Mouse (Mus musculus): Measurements from ENCODE around the gene BC025446.
"Not testable (repeated sequence)": the region's sequence is repeated elsewhere in the genome, so short reads cannot be mapped to it uniquely, and the experiment has no call there.

Gene BC025446

DNA sequence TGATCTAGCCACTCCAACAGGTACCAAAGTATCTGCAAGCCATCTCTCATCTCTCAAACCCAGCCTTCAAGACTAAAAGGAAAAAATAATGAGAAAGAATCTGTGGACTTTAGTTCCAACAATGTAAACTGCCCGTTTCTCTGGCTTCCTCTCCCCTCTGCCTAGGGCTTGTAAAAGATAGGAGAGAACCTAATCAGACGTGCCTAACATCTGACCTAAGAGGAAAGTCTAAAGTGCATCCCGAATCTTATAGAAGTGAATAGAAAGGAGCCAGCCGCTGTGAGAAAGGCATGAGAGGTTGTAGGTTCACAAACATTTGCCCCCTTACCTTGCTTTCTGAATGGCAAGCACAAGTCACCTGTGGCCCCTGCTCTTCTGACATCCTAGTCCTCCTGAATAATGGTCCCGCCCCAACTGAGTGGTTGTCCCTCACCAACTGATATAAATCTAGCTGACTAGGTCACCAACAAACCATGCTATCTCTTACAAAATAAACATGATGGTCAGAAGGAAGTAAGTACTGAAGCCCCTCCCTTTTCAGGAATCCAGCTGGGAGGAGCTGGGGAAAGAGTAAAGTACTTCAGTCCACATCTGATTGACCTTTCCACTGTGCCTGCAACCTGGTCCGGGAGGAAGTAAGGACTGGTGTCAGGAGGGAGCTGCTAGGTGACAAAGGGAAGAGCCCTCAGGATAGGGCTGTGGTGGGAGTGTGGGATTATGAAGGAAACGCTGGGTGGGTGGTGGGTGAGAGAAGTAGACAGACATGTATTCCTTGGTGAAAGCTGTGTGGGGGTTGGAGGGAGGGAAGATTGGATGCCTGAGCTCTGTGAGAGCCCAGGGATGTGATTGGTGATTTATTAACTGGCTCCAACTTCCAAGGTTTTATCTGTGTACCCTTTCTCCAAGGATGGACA, at the start of gene BC025446:
Gene BC025446, plus strand, starts transcription at position 599 of the 914 bp plus-strand sequence.
- DNase-seq (ENCODE audit: low spot score in 2 of 2) = no peak

DNA sequence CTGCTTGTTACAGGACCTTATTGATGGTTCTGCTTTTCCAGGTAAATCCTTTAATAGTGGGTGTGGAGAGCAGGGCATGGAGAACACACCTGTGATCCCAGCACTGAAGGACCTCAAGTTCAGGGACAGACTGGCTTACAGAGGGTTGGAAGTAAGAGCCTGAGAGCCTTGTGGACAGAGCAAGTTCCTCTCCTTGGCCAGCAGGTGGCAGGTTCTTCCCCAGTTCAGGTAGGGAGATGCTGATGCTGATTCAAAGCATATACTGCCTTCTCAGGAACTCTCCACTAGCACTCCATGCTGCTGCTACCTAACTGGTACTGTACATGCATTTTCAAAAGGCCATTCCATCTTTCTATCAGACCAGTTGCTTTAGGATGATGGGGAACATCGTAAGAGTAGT, 40.7 kb upstream of the BC025446 start:
- DNase-seq (ENCODE audit: low spot score in 2 of 2) = peak in 1 of 2 experiments; percentile 9

GRCm38 (mm10) chr15:75186291-75186690, 29.9 kb upstream of the BC025446 start:
- no peak for DNase-seq (ENCODE audit: low spot score in 2 of 2)

DNA sequence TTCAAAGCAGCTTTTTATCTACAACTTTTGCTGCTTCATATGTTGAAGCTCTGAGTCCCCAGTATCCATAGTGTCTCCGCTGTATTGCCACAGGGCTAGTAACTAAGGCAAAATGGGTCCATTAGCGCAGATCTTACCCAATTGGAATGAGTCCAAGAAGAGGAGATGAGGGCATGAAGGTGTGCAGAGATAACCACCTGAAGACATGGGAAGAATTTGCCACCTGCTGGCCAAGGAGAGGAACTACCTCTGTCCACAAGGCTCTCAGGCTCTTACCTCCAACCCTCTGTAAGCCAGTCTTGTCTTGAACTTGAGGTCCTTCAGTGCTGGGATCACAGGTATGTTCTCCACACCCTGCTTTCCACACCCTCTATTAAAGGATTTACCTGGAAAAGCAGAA, 27.1 kb upstream of the BC025446 start:
- no peak for DNase-seq (ENCODE audit: low spot score in 2 of 2)

DNA sequence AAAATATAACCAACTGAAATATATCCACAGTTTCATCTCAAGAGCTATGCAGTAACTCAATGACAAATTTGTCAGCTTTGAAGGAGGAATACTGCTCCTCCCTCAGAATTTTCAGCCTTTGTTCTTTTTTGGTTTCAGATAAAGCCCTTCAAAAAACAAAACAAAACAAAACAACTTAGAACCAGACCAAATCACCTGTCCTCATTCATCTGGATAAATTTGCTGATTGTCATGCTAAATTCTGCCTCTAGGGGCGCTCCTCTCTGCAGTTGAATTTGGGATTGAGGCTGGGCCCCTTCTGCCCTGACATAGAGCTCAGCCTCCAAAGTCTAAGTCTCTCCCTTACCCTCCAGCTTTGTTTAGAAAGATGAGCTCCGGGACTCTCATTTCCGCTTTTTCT, 25.6 kb upstream of the BC025446 start:
- DNase-seq (ENCODE audit: low spot score in 2 of 2) = not testable (repeated sequence)

GRCm38 (mm10) chr15:75216831-75217230, 655 bp downstream of the BC025446 start:
- no peak for DNase-seq (ENCODE audit: low spot score in 2 of 2)

DNA sequence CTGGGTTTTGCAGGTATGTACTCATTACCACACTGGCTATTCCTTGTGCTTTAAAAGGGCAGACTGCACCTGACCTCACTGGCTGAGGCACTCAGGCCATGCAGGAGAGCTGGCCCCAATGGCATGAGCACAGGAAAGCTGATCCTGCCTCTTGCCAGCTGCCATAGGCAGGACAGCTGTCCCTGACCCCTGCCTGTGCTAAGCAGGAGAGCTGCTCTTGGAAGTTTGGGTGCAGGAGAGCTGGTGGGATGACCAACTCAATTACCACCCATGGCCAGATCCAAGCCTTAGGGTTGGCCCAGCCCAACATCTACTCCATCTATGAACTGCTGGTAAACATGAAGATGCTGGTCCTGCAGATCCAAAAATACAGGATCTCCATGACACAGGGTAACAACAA, 5.8 kb downstream of the BC025446 start:
- DNase-seq (ENCODE audit: low spot score in 2 of 2) = no peak

DNA sequence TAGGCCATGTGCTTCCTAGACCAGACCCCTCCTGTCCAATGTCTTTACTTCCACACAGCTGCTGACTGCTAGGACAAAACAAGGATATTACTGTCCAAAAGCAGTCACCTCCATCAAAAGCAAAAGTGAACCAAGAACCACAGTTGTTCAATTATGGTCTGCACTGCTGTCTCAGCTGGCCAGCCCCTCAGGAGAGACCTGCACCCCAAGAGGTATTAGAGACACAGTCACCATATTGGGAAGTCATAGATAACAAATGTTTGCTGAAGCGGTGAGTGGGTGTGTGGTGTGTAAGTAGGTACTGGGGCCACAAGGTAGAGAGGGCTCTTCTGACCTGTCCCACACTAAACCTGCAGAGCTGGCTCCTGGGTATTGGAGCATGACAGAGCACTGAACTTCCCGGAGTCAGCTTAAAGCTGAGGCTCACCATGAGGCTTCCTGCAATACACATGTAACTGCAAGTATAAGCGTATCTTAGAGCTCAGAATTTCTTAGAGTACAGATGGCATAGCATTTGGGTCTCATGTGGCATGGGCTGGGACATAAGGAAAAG, 21.6 kb downstream of the BC025446 start:
- DNase-seq (ENCODE audit: low spot score in 2 of 2) = no peak

DNA sequence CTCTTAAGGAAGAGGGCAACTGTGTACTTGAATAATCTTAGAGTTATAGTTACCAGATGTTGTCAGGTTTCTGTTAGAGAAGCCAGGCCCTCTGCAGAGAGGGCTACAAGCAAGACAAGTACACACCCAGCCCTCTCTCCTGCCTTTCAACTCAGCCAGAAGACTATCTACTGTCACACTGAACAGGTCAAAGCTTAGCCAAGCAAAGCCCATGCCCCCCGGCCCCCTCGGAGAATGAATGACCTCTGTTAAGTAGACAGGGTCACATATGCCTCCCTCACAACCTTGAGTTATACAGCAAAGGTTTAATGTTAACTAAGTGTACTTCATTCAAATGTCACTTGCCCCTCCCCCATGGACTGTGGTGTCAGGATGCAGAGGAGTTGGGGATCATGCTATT, 24.4 kb downstream of the BC025446 start:
- no peak for DNase-seq (ENCODE audit: low spot score in 2 of 2)

DNA sequence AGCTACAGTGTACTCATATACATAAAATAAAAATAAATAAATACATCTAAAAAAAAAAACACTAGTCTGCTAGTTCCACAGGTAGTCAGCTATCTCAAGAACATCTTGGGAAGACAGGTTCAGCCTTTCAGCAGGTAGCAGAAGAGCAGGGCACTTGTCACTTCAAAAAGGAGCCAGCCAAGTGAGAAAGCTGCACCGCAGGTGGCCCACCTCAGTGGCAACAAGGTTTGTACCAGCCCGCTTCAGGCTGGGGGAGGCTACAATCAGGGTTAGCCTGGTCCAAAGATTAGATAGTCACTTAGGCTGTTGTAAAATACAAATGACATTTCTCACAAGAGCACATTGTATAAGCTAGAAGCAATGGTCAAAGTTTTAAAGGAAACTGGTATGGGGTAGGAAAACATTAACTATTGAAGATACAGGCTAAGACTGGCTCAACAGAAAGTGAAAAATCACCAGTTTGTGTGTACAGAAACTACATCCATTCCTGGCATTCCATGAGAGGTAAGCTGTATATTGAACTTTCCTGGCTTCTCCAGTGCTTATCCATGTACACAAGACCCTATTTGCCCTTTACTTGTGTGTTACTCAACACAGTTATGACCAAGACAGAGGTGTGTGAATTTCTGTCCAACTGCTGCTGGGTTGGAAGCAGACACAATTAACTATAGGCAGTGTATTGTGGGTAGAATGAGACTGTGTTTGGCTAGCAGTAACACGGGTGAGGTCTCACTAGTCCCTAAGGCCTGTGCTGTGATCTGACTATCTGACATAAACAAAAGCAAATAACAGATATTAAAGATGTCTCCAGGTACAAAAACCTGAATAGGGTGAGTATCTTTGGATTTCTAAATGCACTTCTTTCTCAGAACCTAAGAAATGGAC, 26.8 kb downstream of the BC025446 start:
- no peak for DNase-seq (ENCODE audit: low spot score in 2 of 2)

DNA sequence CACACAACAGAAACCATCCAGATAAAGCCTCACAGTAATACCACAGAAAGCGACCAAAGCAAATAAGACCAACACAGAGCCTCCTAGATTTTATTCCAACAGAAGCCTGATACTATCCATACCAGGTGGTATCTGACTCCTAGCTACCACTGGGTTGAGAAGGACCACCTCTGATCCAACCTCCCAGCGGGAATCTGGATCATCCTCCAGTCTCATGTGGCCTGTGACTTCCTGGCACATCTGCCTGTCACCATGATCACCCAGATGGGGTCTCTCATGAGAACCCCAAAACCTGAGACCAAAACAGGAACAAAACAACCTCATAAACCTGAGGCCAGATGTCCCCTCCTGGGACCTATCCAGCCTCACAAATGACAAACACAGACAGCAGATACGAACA, 38.5 kb downstream of the BC025446 start:
- no peak for DNase-seq (ENCODE audit: low spot score in 2 of 2)

GRCm38 (mm10) chr15:75265863-75266262, 49.7 kb downstream of the BC025446 start:
- DNase-seq (ENCODE audit: low spot score in 2 of 2) = no peak

DNA sequence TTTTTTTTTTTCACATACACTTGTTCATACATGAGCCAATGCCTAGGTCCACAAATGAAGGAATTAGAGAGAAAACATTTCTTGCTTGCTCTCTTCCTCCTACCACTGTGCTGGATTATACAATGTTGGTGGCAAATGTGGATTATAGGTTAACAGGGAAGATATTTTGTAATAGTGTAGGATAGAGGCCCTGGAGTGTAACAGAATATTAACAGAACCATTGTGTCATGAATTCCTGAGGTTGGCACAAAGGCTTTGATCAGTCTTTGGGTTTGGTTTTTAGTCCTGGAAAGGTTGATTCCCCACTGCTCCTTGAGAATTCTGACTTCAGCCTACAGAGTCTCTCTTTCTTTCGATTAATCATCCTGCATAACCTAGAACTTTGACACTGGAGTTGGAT, 50.5 kb downstream of the BC025446 start:
- DNase-seq (ENCODE audit: low spot score in 2 of 2) = no peak

DNA sequence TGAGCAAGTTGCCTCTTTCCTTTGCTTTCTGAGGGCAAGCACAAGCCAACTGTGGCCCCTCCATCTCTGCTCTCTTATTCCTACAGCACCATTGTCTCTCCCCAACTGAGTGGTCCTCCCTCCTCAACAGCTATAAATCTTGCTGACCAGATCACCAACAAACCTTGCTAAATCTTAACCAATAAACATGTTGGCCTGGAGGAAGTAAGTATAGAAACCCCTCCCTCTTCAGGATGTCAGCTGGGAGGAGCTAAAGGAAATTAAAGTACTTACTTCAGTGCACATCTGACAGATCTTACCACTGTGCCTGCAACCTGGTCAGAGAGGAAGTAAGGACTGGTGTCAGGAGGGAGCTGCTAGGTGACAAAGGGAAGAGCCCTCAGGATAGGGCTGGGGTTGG, 51.9 kb downstream of the BC025446 start, which contains the start of gene Ly6f:
Gene Ly6f, plus strand, starts transcription at position 301 of the 400 bp plus-strand sequence.
- DNase-seq (ENCODE audit: low spot score in 2 of 2) = no peak

GRCm38 (mm10) chr15:75268916-75269829, 53.0 kb downstream of the BC025446 start:
- DNase-seq (ENCODE audit: low spot score in 2 of 2) = no peak

GRCm38 (mm10) chr15:75270169-75270568, 54.0 kb downstream of the BC025446 start:
- no peak for DNase-seq (ENCODE audit: low spot score in 2 of 2)

DNA sequence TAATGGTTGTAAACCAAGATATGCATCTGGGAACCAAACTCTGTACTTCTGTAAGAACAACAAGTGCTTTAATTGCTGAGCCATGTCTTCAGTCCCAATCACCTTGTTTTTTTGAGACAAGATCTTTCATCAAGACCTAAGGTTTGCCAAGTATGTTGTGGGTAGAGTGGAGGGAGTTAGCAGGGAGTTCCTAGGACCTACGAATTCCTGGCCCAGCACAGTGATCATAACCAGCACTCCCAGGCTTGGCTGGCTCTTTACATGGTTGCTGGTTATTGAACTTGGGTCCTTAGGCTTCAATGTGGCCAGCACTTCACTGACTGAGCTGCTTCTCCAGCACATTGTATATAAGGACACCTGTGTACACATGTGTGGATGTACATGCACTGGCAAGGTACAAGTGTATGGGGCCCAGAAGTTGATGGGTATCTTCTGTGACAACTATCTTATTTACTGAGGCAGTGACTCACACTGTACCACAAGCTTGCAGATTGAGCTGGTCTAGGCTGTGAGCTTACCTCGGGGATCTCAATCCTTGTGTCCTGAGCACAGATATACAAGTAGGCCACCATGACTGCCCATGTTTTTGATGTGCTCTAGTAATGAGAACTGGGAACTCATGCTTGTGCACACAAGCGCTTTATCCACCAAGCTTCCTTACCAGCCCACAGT, 54.7 kb downstream of the BC025446 start:
- no peak for DNase-seq (ENCODE audit: low spot score in 2 of 2)

- no peak for DNase-seq (ENCODE audit: low spot score in 2 of 2)
Measured at GRCm38 (mm10) chr15:75271426-75271825, 55.2 kb downstream of the BC025446 start.

- DNase-seq (ENCODE audit: low spot score in 2 of 2) = no peak
Measured at GRCm38 (mm10) chr15:75271891-75272290, 55.7 kb downstream of the BC025446 start.
